Comparison of ENCODE assay signal across 10 mouse cellular contexts in genomic region chr5:148555156-148555555, GRCm38 (mm10). TPM values are rescaled to one million over a fixed set of nuclear protein-coding genes. Genes with fewer than 3 reads are reported as not detected.
DNase-seq lines count a peak whose midpoint lies in the region; ATAC-seq and TF ChIP-seq lines count a peak whose summit lies in the region.
"Had no signal": no experiment of that assay in that cellular context is flagged by ENCODE, and none has a peak within 500 bp of the region (broad histone marks: within the 10 kb centered on the region; RNA-seq: fewer than 3 reads in every experiment).

No protein-coding gene starts in this region.

- H3K4me3 ChIP-seq in forebrain, embryonic 10.5 days = peak overlapping the region; percentile 42
- H3K4me3 ChIP-seq in forebrain, embryonic 13.5 days = no peak overlapping the region
- no peak overlapping the region for H3K4me3 ChIP-seq in liver, embryonic 12.5 days
- no peak overlapping the region for H3K4me3 ChIP-seq in liver, postnatal 0 days (ENCODE audit: low read depth, low read length)
- 0 out of 2 replicates have a peak overlapping the region, but pooled peaks have one; percentile 28 for H3K4me3 ChIP-seq in limb, embryonic 10.5 days
- H3K4me3 ChIP-seq in stomach, embryonic 15.5 days (replicated peaks) = no peak overlapping the region
- H3K4me3 ChIP-seq: lung, embryonic 15.5 days had no signal

- H3K9me3 ChIP-seq in forebrain, embryonic 10.5 days = no peaks in the 10 kb centered on the region
- H3K9me3 ChIP-seq in forebrain, embryonic 13.5 days (replicated peaks) = no peaks in the 10 kb centered on the region
- no peaks in the 10 kb centered on the region for H3K9me3 ChIP-seq in liver, embryonic 12.5 days (replicated peaks)
- no peaks in the 10 kb centered on the region for H3K9me3 ChIP-seq in liver, postnatal 0 days (ENCODE audit: low read length)
- no peaks in the 10 kb centered on the region for H3K9me3 ChIP-seq in limb, embryonic 10.5 days (replicated peaks)
- H3K9me3 ChIP-seq in stomach, embryonic 15.5 days = no peaks in the 10 kb centered on the region
- H3K9me3 ChIP-seq: lung, embryonic 15.5 days had no signal

- no peak for ATAC-seq in forebrain, embryonic 13.5 days
- no peak for ATAC-seq in liver, embryonic 12.5 days
- ATAC-seq in liver, postnatal 0 days = no peak
- ATAC-seq in stomach, embryonic 15.5 days (ENCODE audit: insufficient read depth, low FRiP score, low read depth) = no peak

- no peak for TF ChIP-seq CTCF in liver, postnatal 0 days (IDR thresholded peaks at IDR 0.05; ENCODE audit: low read depth)

- no peak overlapping the region for H3K9ac ChIP-seq in forebrain, embryonic 13.5 days
- no peak overlapping the region for H3K9ac ChIP-seq in liver, embryonic 12.5 days
- no peak overlapping the region for H3K9ac ChIP-seq in liver, postnatal 0 days (replicated peaks)
- no peak overlapping the region for H3K9ac ChIP-seq in stomach, embryonic 15.5 days
- H3K9ac ChIP-seq: lung, embryonic 15.5 days had no signal

- H3K4me2 ChIP-seq in forebrain, embryonic 13.5 days = no peak overlapping the region
- peak overlapping the region; percentile 46 for H3K4me2 ChIP-seq in liver, embryonic 12.5 days
- no peak overlapping the region for H3K4me2 ChIP-seq in liver, postnatal 0 days (ENCODE audit: low read depth, low read length)
- H3K4me2 ChIP-seq in stomach, embryonic 15.5 days = peak overlapping the region; percentile 46; the same call in 1 of the 2 replicates

- no peaks in the 10 kb centered on the region for H3K36me3 ChIP-seq in forebrain, embryonic 10.5 days (replicated peaks)
- H3K36me3 ChIP-seq in forebrain, embryonic 13.5 days (ENCODE audit: poor library complexity, severe bottlenecking) = no peaks in the 10 kb centered on the region
- no peaks in the 10 kb centered on the region for H3K36me3 ChIP-seq in liver, embryonic 12.5 days
- H3K36me3 ChIP-seq in liver, postnatal 0 days (replicated peaks; ENCODE audit: insufficient read depth, low read length) = no peaks in the 10 kb centered on the region
- H3K36me3 ChIP-seq in limb, embryonic 10.5 days = no peaks in the 10 kb centered on the region
- no peaks in the 10 kb centered on the region for H3K36me3 ChIP-seq in stomach, embryonic 15.5 days
- H3K36me3 ChIP-seq: lung, embryonic 15.5 days had no signal

- H3K27ac ChIP-seq in forebrain, embryonic 10.5 days = no peak overlapping the region
- H3K27ac ChIP-seq in forebrain, embryonic 13.5 days = no peak overlapping the region
- no peak overlapping the region for H3K27ac ChIP-seq in liver, embryonic 12.5 days
- H3K27ac ChIP-seq in liver, postnatal 0 days (ENCODE audit: low read depth) = no peak overlapping the region
- no peak overlapping the region for H3K27ac ChIP-seq in limb, embryonic 10.5 days
- H3K27ac ChIP-seq in stomach, embryonic 15.5 days = no peak overlapping the region
- H3K27ac ChIP-seq: lung, embryonic 15.5 days had no signal

- TF ChIP-seq EP300 in liver, postnatal 0 days (IDR thresholded peaks at IDR 0.05; ENCODE audit: low read depth) = no peak

- 74% methylated on average over 10 of the region's 10 CpGs for WGBS in forebrain, embryonic 10.5 days
- 75% methylated on average over 10 of the region's 10 CpGs for WGBS in forebrain, embryonic 13.5 days
- WGBS in liver, embryonic 12.5 days (ENCODE audit: insufficient replicate concordance) = 68% methylated on average over 10 of the region's 10 CpGs
- WGBS in liver, postnatal 0 days (ENCODE audit: insufficient replicate concordance) = 63% methylated on average over 10 of the region's 10 CpGs
- 67% methylated on average over 10 of the region's 10 CpGs for WGBS in limb, embryonic 10.5 days
- 82% methylated on average over 10 of the region's 10 CpGs for WGBS in stomach, embryonic 15.5 days

- peaks cover 22% of the 10 kb centered on the region for H3K27me3 ChIP-seq in forebrain, embryonic 10.5 days (ENCODE audit: poor library complexity, severe bottlenecking)
- H3K27me3 ChIP-seq in forebrain, embryonic 13.5 days = peaks cover 8% of the 10 kb centered on the region; the same call in 1 of the 2 replicates
- H3K27me3 ChIP-seq in liver, embryonic 12.5 days (replicated peaks) = peaks cover 35% of the 10 kb centered on the region
- no peaks in the 10 kb centered on the region for H3K27me3 ChIP-seq in liver, postnatal 0 days (ENCODE audit: insufficient read depth, low read length)
- peaks cover 20% of the 10 kb centered on the region for H3K27me3 ChIP-seq in limb, embryonic 10.5 days (ENCODE audit: low read depth, poor library complexity, severe bottlenecking)
- H3K27me3 ChIP-seq in stomach, embryonic 15.5 days (replicated peaks) = no peaks in the 10 kb centered on the region
- H3K27me3 ChIP-seq: lung, embryonic 15.5 days had no signal

- no peak for DNase-seq in forebrain, embryonic 10.5 days (ENCODE audit: extremely low spot score, low spot score)
- no peak for DNase-seq in liver, postnatal 0 days
- DNase-seq in limb, embryonic 10.5 days (ENCODE audit: low spot score) = no peak
- DNase-seq in ovary, adult 18-20 months (ENCODE audit: low spot score) = no peak
- DNase-seq in urinary bladder, postnatal 25 days (ENCODE audit: low spot score) = no peak
- DNase-seq: kidney, adult 9 months had no signal

- H3K4me1 ChIP-seq in forebrain, embryonic 10.5 days = peaks cover 33% of the 10 kb centered on the region
- H3K4me1 ChIP-seq in forebrain, embryonic 13.5 days = peaks cover 24% of the 10 kb centered on the region
- peaks cover 30% of the 10 kb centered on the region for H3K4me1 ChIP-seq in liver, embryonic 12.5 days
- peaks cover 11% of the 10 kb centered on the region for H3K4me1 ChIP-seq in liver, postnatal 0 days (ENCODE audit: insufficient read depth)
- peaks cover 30% of the 10 kb centered on the region for H3K4me1 ChIP-seq in limb, embryonic 10.5 days
- peaks cover 7% of the 10 kb centered on the region; the same call in 1 of the 2 replicates for H3K4me1 ChIP-seq in stomach, embryonic 15.5 days

RNA-seq across cellular contexts. Expression of gene Ubl3, which starts 2.6 kb away (rescaled TPM):
- polyA plus RNA-seq in forebrain, embryonic 10.5 days (2016; fragmentation: Nextera tagmentation; extraction: Ambion mirVana) = 43.8 and 44.3 TPM in 2 replicates
- polyA plus RNA-seq in forebrain, embryonic 13.5 days (2015; fragmentation: Nextera tagmentation; extraction: Ambion mirVana) = 71.5 and 74.5 TPM in 2 replicates
- polyA plus RNA-seq in liver, embryonic 12.5 days (2016; fragmentation: Nextera tagmentation; extraction: Ambion mirVana) = 34.0 and 36.3 TPM in 2 replicates
- polyA plus RNA-seq in liver, postnatal 0 days (2015; fragmentation: Nextera tagmentation; extraction: Ambion mirVana) = 37.0 and 39.4 TPM in 2 replicates
- 39.8 and 41.4 TPM in 2 replicates for polyA plus RNA-seq in limb, embryonic 10.5 days (2016; fragmentation: Nextera tagmentation; extraction: Ambion mirVana)
- polyA plus RNA-seq in stomach, embryonic 15.5 days (2015; fragmentation: Nextera tagmentation; extraction: Ambion mirVana) = 74.8 and 77.7 TPM in 2 replicates

Comparison
In these comparisons a context has a peak if more than half of its experiments do, and no peak if none do; other contexts are left out.
1. H3K4me3 ChIP-seq: peak in forebrain, embryonic 10.5 days (single experiment) and limb, embryonic 10.5 days (single experiment); none in forebrain, embryonic 13.5 days (single experiment), liver, embryonic 12.5 days (single experiment), liver, postnatal 0 days (single experiment) and stomach, embryonic 15.5 days (single experiment).
2. H3K4me2 ChIP-seq: peak in liver, embryonic 12.5 days (single experiment) and stomach, embryonic 15.5 days (single experiment); none in forebrain, embryonic 13.5 days (single experiment) and liver, postnatal 0 days (single experiment).